Mouse (Mus musculus) gastrocnemius, adult 2 months (tissue): ENCODE results near the gene Lyrm7. TPM values are rescaled to one million over a fixed set of nuclear protein-coding genes. Genes with fewer than 3 reads are reported as not detected.

Experiments used
- DNase-seq: peaks from one replicate; pipeline ENCODE4 v3.0.0; 2022
- H3K27ac ChIP-seq: fragments of 200-600 bp; 2 replicates; pipeline ENCODE4 v1.8.1; 2022; ENCODE audit warnings: mild to moderate bottlenecking
- H3K4me3 ChIP-seq: fragments of 200-600 bp; 2 replicates; pipeline ENCODE4 v1.8.1; 2022; ENCODE audit warnings: mild to moderate bottlenecking, moderate library complexity
- CTCF ChIP-seq: fragments of 200-600 bp; IDR thresholded peaks from 2 replicates; pipeline ENCODE4 v1.8.1; 2022; ENCODE audit warnings: antibody characterized with exemption, mild to moderate bottlenecking, moderate library complexity
- intact Hi-C: fragments of 180-260 bp; cut with DNase I; formaldehyde crosslinking; loops from one replicate; pipeline ENCODE4 v1.15.1; 2025
- total RNA-seq, 2 experiments: library from RNA; stranded (reverse); gene quantifications; 2 replicates each; pipeline ENCODE4 v1.2.3; 2021

Lyrm7 gene
- total RNA-seq, 2 experiments from 2014 or later = 18.7 to 30.6 TPM

GRCm38 (mm10) chr11:54826819-54827218, 33.9 kb downstream of the Lyrm7 start:
- intact Hi-C loops = no loop called here
- no peak for TF ChIP-seq CTCF
- Histone ChIP-seq H3K27ac (no peak overlapping the region), H3K4me3 (no peak overlapping the region)
- no peak for DNase-seq

DNA sequence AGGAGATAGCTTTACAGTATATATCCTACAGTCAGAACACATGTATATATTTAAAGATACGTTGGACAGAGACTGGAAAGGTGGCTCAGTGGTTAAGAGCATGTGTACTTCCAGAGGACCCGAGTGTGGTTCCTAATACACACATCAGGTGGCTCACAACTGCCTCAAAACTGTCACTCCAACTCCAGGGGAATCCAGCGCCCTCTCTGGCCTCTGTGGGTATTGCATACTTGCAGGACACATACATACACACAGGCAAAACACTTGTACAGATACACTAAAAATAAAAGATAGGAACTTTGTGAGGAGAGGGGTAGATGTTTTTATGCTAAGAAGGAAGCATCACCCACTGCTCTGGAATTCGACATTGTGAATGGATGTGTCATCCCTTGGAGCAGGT, 34.9 kb downstream of the Lyrm7 start:
- peak; percentile 16; the same call in 1 of the 2 replicates for TF ChIP-seq CTCF
- no peak overlapping the region for H3K4me3 ChIP-seq
- no peak for DNase-seq
- intact Hi-C loops = no loop called here
- no peak overlapping the region for H3K27ac ChIP-seq

DNA sequence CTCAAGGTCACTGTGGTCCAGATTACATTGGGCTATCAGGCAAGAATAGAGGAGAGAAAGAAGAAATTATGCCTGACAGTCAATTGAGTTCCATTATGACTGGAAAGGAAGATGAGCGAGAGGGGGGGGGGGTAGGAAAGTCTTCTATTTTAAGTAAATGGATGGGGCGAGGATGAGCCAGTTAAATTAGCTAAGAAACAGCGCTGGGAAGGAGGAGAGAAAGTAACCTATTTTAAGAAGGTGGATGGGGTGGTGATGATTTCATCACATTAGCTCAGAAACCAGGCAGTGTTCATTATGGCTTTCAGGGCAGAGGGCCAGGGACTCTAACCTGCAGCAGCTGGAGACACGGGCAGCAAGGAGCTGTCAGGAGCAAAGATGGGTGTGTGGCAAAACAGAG, 37.2 kb downstream of the Lyrm7 start:
- no peak for TF ChIP-seq CTCF
- intact Hi-C loops = no loop called here
- no peak overlapping the region for H3K4me3 ChIP-seq
- DNase-seq = no peak
- H3K27ac ChIP-seq = no peak overlapping the region

GRCm38 (mm10) chr11:54819489-54819888, 41.2 kb downstream of the Lyrm7 start:
- intact Hi-C loops = no loop called here
- TF ChIP-seq CTCF = no peak
- H3K27ac ChIP-seq = no peak overlapping the region
- DNase-seq = no peak
- H3K4me3 ChIP-seq = no peak overlapping the region

- H3K27ac ChIP-seq = no peak overlapping the region
- intact Hi-C loops = no loop called here
- no peak overlapping the region for H3K4me3 ChIP-seq
- TF ChIP-seq CTCF = no peak
- DNase-seq = no peak
Observed at GRCm38 (mm10) chr11:54817449-54817848, 43.3 kb downstream of the Lyrm7 start.

DNA sequence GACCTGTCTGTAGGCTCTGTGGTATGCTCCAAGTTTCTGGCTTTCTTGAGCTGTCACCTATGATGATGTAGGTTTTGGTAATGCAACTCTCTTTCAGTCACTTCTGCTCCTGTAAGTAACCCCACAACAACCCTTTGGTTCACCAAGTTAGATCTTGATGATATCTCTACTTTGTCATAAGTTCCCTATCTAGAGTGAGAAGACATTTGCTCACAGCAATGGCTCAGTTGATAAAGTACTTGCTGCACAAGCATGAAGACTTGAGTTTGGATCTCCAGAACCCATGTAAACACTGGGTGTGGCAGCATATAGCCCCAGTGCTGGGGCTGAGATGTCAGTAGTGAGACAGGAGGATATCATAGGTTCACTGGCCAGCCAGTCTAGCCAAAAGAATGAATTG, 45.1 kb downstream of the Lyrm7 start:
- Histone ChIP-seq H3K27ac (no peak overlapping the region), H3K4me3 (no peak overlapping the region)
- no peak for DNase-seq
- intact Hi-C loops = no loop called here
- no peak for TF ChIP-seq CTCF

DNA sequence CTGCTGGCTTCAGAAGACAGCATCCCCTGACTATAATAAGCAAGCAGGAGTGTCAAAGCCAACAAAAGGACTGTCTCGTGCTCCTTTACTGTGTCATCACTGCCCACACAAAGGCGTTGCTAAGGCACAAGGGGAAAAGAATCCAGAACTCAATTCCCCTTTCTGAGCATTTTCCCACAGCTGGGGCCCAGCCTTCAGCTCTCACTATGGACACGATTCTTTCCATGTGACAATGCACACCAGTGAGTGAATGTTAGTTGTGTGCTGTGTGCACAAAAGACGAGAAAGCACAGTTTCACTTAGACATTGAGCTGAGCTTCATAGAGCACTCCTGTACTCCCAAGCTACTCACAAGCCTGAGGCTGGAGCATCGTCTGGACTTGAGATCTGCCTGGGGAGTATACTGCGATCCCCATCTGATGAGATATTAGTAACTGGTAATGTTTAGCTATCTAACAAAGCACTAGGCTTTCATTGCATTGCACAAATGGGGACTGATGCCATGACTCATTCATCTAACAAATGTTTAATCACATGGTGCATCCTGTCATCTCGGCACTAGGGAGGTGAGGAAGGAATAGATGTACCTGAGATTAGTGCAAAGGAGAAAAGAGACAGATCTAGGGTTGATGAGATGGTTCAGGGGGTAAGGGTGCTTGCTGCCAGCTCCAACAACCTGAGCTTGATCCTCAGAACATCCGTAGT, 47.8 kb downstream of the Lyrm7 start:
- DNase-seq = no peak
- Histone ChIP-seq H3K27ac (no peak overlapping the region), H3K4me3 (no peak overlapping the region)
- no peak for TF ChIP-seq CTCF
- intact Hi-C loops = no loop called here

GRCm38 (mm10) chr11:54812314-54812713, 48.4 kb downstream of the Lyrm7 start:
- intact Hi-C loops = no loop called here
- no peak overlapping the region for H3K27ac ChIP-seq
- TF ChIP-seq CTCF = no peak
- no peak for DNase-seq
- no peak overlapping the region for H3K4me3 ChIP-seq

DNA sequence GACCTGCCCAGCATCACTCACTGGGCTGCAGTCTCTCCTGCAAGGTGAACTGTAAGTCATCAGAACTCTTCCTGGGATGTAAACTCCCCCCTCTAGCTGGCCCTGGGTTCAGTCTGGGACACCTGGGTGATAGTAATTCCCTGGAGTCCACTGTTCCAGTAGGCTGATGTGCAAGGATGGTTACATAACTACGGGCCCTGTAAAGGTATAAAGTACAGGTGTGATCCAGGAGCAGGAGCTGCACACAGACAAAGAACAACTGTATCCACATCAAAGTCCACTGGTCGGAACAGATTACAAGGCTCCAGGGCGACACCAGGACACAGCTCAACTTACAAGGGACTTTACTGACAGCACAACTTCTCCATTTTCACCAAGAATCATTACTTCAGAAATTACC, 49.7 kb downstream of the Lyrm7 start:
- no peak for DNase-seq
- no peak overlapping the region for H3K27ac ChIP-seq
- H3K4me3 ChIP-seq = no peak overlapping the region
- intact Hi-C loops = no loop called here
- TF ChIP-seq CTCF = no peak

DNA sequence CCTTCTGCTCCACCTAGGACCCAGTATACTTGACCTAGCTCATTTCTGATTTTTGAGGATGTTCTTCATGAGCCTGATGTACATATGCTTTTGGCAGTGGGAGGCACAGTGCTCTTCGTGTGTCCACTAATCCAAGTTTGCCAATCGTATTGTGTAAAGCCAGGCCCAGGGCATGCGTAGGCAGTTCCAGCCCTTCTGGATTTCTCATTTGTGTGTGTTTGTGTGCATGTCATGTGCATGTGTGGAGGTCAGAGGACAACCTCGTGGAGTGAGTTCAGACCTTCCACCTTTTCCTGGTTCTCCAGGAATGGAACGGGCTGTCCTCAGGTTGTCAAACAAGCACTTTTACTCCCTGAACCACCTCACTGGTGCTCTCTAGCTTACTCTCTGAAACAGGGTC, 51.1 kb downstream of the Lyrm7 start:
- TF ChIP-seq CTCF = no peak
- no peak for DNase-seq
- Histone ChIP-seq H3K27ac (no peak overlapping the region), H3K4me3 (no peak overlapping the region)
- intact Hi-C loops = no loop called here

DNA sequence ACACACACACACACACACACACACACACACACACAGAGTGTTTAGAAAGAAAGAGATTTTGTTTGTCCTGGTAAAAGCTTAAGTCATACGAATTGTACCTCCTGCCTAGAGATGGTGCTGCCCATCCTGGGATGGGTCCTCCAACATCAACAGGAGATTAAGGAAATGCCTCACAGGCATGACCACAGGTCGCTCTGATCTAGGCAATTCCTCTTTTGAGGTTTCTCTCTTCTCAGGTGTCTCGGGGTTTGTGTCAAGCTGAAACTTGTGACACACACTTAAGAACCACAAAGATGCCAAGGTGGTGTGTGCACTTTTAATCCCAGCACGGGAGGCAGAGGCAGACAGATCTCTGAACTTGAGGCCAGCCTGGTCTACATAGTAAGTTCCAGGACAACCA, 52.5 kb downstream of the Lyrm7 start:
- no peak for DNase-seq
- no peak overlapping the region for H3K4me3 ChIP-seq
- H3K27ac ChIP-seq = no peak overlapping the region
- no peak for TF ChIP-seq CTCF
- intact Hi-C loops = no loop called here

DNA sequence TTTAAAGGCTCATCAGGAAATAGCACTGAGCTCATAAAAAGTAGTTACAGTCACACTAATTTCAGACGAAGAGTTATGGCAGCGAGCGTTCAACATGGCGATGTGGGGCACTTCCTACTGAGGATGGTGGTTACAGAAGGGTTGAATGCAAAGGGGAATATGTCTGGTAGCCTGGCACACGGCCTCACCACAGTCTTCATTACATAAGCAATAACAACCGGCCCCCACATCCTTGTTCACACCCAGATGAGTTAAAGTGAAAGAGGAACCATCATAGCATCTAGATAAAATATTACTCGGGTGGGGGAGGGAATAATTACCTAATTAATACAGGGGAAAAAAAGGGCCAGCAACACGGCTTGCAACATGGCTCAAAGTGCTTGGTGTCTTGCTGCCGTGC, 53.0 kb downstream of the Lyrm7 start:
- intact Hi-C loops = no loop called here
- TF ChIP-seq CTCF = no peak

GRCm38 (mm10) chr11:54806891-54807290, 53.8 kb downstream of the Lyrm7 start:
- intact Hi-C loops = no loop called here
- Histone ChIP-seq H3K27ac (no peak overlapping the region), H3K4me3 (no peak overlapping the region)
- no peak for DNase-seq
- no peak for TF ChIP-seq CTCF

More for the DNA sequence above, 53.0 kb downstream of the Lyrm7 start:
- Histone ChIP-seq H3K27ac (no peak overlapping the region), H3K4me3 (no peak overlapping the region)
- DNase-seq = no peak

DNA sequence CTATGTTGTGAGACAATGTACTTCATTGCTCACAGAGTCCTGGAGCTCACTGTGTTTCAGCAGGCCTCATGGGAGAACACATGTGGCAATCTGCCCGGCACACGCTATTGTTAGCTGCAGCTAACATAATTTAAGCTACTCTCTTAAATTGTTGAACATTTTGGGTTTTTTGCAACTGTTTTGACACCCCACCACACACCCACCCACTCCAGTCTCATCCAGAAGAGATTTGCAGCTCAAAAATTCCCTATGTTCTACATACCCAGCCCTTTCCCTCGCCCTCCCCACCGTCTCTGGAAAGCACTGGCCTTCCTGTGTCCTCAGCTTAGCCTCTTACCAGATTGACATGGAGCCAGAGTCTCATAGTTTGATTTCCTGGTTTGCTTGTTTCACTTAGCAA, 55.5 kb downstream of the Lyrm7 start:
- Histone ChIP-seq H3K27ac (peak overlapping the region; percentile 79), H3K4me3 (no peak overlapping the region)
- DNase-seq = peak; percentile 87
- TF ChIP-seq CTCF = no peak
- intact Hi-C loops = no loop called here
